Mouse (Mus musculus) kidney, adult 18-20 months (tissue): ENCODE data around the gene Layn.
A peak's percentile ranks its signal among the peaks of the same experiment; 100 is the strongest.

Source experiments
- DNase-seq: peaks from one replicate; pipeline ENCODE4 v3.0.0; 2021

The Layn gene

GRCm38 (mm10) chr9:51076979-51077315, at the start of gene Layn:
Layn (minus strand) TSS chr9:51077094.
- peak; percentile 70 for DNase-seq

GRCm38 (mm10) chr9:51114767-51115166, 37.9 kb upstream of the Layn start:
- DNase-seq, result no peak

- no peak for DNase-seq
Observed at GRCm38 (mm10) chr9:51105751-51106150, 28.9 kb upstream of the Layn start.

DNA sequence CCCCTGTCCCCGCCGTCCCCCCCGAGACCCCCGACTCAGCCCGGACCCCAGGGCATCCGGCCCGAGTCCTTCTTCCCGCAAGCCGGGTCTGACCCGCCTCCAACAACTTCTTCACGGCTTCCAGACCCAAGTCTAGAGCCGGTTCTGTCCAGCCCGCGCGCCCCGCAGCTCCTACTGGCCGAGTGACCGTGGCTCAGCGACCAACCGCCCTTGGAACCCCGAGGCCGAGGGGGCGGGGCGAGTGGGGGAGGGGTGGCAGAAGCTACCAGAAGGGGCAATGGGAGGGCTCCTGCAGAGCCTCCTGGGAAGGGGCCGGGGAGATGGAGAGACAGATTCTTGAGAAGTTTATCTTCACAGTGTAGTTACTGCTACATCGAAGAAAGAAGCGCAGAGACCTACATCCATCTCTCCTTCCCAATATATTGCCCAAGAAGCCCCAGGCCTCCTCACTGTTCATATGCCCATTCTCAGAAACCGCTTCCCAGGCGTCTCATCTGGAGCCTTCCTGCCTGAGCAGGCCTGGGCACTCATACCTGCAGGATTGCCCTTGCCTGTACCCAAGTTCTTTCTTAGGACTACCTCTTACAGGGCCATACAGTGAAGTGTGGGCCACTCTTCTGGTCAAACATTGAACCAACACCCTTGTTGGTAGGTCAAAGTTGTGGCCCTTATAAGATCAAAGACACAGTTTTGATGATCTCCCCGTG, 27.1 kb upstream of the Layn start:
- peak; percentile 21 for DNase-seq

DNA sequence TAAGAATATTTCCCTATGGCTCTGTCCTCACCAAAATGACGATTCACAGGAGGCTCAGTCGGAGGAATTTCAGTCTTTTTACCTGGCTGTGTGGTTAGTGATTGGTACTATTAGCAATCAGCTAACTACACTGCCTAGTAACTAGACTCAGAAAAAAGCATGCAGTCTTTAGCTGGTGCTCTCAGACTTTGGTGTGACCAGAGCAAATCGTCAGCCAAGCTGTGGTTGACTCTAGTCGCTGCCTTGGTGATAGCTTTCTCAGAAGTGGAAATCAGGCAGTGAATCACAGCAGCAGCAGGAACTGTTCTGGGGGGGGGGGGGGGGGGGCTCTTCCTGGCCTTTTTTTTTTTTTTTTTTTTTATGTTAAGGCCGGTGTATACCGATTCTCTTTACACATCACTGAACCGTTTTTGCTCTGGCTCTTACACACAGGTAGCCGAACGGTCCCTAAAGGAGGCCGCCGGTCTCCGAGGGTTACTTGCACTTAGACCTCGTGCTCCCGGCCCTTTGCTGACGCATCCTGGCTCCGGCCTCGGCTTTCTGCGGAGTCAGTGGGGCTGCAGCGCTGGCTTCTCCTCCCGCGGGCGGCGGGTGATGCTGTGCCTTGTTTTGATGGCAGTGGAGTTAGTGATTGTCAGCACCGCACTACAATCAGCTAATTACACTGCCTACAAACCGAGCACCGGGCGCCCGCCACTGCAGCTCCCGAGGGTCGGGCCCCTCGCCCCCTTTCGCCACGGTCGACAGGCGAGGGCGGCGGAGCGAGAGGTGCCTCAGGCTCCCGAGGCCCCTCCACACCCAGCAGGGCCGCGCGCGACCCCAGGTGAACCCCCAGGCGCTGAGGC, 26.3 kb upstream of the Layn start:
- DNase-seq, result peak; percentile 40

DNA sequence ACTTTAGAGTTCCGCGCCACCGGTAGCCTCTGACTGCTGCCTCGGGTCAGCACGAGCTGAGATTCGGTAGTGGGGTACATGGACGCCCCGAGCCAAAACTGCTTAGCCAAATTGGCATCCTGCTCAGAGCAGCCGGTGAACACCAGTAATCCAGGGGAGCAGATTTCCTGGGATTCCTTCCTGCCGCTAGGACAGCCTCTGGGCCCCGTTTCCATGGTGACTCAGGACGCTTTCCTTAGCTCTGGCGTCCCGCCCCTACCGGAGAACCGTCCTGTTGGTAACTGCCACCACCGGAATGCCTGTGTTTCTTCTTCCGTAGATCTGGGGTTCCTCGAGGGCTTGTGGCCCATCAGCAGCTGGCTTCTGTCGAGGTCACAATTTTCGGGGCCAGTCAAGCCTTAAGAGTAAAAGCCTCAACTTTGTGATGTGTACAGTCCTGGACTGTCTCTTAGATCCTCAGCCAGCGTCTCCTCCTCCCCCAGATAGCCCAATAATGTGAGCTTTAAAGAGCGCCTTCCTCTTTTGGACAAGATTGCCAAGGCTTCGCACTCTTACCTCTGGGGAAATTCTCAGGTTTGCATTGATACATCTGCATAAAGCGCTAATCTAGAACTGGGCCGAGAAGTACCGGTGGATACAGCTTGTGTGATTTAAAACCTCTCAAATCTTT, 25.0 kb upstream of the Layn start, which contains the start of gene 4833427G06Rik:
TSS of gene 4833427G06Rik (minus strand) at position 323 of the 670 bp plus-strand sequence.
- peak; percentile 45 for DNase-seq

- DNase-seq, result no peak
Observed at GRCm38 (mm10) chr9:51096306-51096705, 19.4 kb upstream of the Layn start.

GRCm38 (mm10) chr9:51093697-51094096, 16.8 kb upstream of the Layn start:
- DNase-seq, result no peak

DNA sequence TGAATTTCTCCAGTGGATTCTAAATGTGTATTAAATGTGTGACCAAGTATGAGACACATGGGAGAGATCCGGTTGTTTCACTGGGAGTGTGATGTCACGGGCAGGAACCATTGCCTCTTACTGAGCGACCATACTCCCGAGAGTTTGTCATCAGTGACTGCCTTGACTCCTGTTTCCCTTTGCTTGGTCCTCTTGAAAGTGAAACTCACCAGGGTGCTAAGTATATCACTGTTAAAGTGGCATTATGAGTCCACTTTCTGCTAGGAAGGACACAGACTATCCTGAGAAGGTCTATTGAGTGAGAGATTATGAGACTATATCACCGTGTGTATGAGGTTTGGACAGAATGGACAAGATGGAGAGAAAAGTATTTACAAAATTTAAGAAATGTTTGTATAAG, 4.7 kb upstream of the Layn start:
- no peak for DNase-seq

DNA sequence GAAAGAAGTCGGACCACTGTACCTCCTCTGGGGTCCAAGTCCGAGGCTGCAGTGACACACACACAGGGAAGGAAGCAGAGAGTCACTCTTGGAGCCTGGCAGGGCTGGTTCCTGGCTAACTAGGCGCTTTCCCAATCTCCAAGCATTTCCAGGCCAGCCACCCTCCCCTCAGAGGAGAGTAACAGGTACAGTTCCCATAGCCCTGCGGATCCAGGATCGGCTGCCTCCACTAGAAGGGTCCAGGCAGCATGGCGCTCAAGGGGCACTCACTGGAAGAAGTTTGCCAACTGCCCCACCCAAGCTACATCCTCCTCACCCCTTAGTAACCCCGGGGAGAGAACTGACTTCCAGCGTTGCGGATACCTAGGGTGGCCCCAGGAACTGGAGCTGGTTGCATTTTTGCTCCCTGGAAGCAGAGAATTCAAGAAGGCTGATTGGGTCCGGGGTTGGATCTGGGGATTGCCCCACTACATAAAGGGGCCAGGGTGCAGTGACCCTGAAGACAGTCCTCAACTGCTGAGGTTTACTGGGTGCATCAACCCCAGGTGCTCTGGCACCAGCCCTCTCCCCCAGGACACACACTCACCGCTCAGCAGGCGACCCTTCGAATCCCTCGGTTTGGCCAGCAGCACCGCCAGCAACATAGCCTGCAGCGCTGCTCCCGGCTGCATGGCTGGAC, 455 bp downstream of the Layn start:
- peak; percentile 12 for DNase-seq

DNA sequence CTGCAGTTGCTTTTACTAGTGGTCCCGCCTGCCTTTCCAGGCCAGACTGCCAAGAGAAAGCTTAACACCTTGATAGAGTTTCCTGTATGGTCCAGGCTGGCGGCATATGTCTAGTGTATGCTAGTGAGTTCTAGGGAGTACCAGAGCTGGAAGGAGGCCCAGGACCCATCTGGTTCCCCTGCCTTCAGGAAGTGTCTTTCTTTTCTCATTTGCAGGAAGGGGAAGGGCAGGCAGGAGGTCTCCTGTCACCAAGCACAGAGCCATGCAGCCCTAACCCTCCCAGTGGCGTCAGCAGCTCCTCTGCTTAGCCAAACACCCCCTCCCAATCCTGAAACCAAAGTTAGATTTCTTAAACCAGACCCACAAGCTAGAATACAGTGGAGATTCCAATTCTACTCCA, 1.1 kb downstream of the Layn start:
- DNase-seq, result peak; percentile 25

GRCm38 (mm10) chr9:51070801-51071200, 6.1 kb downstream of the Layn start:
- no peak for DNase-seq

- no peak for DNase-seq
Observed at GRCm38 (mm10) chr9:51068202-51068601, 8.7 kb downstream of the Layn start.

DNA sequence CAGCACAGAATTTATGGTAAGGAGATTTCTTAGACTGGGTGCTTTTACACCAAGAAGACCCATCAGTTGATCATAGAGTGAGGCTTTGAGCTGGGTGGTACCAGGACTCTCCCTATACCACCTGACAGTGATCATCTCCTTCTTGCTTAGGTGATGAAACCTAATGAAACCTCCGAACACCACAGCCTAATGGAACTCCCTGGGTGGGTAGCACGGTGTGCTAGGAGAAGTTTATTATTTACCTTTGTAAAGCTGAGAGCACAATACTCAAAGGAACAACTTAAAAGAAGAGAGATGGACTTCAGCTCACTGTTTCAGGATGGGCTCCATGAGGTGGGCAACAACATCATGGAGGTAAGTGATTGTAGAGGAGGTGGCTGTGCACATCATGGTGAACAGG, 16.3 kb downstream of the Layn start, which contains the start of gene Btg4:
TSS of gene Btg4 (plus strand) at position 301 of the 400 bp plus-strand sequence.
- no peak for DNase-seq

- DNase-seq, result no peak
Observed at GRCm38 (mm10) chr9:51058951-51059521, 17.9 kb downstream of the Layn start.

DNA sequence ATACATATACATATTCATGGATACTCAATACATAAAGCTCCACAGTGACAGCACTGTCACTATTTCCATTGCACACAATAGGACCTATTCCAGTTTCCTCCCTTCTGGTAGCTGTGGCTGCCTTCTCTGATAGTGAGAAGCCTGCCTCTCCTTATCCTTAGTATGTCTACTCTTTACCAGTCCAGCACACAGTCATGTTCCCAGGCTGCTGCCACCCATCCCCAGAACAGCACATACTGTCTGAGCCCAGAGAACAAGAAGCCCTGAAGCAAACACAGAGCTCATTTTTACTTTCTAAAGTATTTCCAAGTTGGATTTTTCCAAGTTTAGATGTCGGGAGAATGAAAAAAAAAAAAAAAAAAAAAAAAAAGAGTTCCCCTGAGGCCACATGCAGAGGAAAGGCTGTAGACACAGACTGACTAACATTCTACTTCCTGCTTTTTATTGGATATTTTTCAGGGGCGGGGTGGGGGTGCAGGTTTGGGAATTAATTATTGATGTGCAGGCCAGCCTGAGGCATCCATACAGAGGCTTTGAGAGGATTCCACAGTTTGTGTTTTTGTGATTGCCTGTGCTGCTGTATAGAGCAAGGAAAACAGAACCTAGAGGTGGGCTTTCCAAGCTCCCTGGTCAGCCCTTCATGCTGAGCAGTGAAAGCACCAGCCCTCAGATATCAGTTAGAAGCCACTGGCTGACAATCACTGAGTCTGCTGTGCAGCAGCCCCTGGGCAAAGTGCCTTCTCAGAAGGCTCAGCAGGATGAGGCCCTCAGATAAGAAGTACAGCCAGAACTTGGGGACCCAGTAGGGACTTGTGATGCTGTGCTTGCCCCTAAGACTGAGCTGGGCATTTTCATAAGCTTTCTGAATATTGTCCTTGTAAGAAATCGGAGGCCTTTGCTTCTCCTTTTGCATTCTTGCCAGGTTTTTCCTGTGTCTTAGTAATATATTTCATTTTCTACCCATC, 20.3 kb downstream of the Layn start:
- DNase-seq, result peak; percentile 7

- no peak for DNase-seq
Observed at GRCm38 (mm10) chr9:51052180-51052579, 24.7 kb downstream of the Layn start.

DNA sequence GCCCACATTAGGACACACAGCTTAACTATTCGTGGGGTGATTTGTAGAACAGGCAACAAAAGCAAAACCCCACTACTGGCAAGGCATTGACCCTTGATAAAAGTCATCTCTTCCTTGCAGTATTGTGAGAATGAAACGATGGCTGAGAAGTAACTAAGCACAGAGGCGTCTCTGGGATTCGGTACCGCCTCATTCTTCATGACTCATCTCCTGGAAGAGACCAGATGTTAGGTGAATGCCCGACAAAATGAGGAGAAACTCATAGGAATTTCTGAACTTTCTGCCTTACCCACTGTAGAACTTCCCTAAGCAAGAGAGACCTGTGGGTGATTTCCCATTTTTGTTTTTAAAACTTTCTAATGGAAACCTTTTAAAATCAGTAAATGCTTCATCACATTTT, 34.8 kb downstream of the Layn start:
- no peak for DNase-seq

DNA sequence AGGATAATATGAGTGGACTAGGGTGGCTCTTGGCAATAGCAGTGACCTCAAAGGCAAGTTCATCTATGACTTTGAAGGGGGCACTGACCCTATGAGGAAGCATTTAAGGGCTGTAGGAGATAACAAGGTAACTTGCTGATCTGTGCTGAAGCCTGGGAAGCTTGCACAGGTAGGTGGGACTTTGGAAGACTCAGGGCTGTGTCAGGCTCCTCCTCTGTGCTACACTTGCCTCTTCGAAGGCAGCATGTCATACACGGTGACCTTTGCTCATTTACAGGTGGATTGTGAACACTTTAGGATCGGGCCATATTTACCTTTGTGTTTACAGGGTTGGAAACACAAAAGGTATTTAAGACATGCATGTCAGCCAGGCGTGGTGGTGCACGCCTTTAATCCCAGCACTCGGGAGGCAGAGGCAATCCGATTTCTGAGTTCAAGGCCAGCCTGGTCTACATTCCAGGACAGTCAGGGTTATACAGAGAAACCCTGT, 35.4 kb downstream of the Layn start:
- DNase-seq, result no peak

DNA sequence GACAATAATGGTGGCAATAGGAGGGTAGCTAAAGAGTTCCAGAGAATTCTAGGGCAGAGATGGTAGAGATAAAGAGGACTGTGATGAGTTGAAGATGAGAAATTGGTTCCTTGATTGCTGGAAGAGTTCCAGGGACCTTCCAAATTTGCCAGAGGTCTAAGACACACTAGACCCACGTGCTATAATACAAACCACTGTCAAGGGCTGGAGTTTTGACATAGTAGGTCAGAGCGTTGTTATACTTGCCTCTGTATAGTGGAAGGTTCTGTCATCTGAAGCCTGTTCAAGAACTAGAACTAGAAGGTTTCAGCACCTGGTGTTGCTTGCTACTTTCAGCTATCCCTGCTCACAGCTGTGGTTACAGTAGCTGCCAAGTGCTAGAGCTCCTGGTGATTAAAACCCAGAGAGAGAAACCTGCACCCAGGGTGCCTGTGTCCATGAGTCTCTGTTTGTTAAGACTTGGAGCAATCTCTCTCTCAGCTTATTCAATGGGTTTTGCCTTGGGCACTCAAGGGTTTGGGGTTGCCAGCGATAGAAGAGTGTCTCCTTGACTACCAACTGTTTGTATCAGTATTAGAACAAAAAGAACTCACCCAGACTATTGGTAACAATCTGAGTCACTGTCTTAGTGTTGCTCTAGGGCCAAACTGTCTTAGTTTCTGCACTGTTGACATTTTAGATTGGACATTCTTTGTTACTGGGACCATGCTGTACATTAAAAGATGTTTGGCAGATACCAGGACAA, 43.9 kb downstream of the Layn start:
- no peak for DNase-seq

DNA sequence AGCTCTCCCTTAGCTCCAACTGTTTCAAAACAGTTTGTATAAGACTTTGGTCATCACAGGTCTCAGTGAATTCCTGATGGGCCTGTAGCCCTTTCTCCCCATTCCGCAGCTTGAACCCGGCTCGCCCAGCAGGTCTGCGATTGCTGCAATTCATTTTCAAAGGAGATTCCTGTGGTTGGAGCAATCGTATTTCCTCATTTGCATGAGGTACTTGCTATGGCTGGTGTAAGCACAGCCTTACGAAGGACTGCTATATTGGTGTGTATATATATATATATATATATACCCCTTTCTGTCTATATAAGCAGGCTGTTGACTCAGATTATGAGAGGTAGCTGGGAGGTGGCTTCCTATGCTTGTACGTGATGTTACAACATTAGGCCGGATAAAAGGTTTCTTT, 44.6 kb downstream of the Layn start:
- no peak for DNase-seq
